Mouse (Mus musculus) forebrain, embryonic 11.5 days (tissue): ENCODE results near the gene Col24a1. TPM values are rescaled to one million over a fixed set of nuclear protein-coding genes. Genes with fewer than 3 reads are reported as not detected.
"Not testable (repeated sequence)": the region's sequence is repeated elsewhere in the genome, so short reads cannot be mapped to it uniquely, and the experiment has no call there.

Experiments used
- ATAC-seq: fragments of 200-750 bp; cut with Nextera tagmentation; replicated peaks from 2 replicates; pipeline ENCODE4 v1.8.0; 2017; ENCODE audit warnings: moderate TSS enrichment; ENCODE audit not compliant: low FRiP score
- DNase-seq: peaks from one replicate; pipeline ENCODE4 v3.0.0-alpha.2; 2017; ENCODE audit warnings: low spot score
- H3K27ac ChIP-seq: fragments of 300-500 bp; sonication (generic); 2 replicates; pipeline ENCODE4 v1.5.1; 2014; ENCODE audit warnings: low read depth, low read length
- H3K27me3 ChIP-seq: fragments of 300-500 bp; sonication (generic); 2 replicates; pipeline ENCODE4 v1.6.1; 2014; ENCODE audit warnings: mild to moderate bottlenecking, low read length, mixed read lengths; ENCODE audit not compliant: control insufficient read depth, insufficient read depth
- H3K36me3 ChIP-seq: fragments of 300-500 bp; sonication (generic); 2 replicates; pipeline ENCODE4 v1.6.1; 2014; ENCODE audit warnings: mild to moderate bottlenecking, low read length, moderate library complexity, mixed read lengths; ENCODE audit not compliant: control insufficient read depth, insufficient read depth
- H3K4me1 ChIP-seq: fragments of 300-500 bp; sonication (generic); replicated peaks from 2 replicates; pipeline ENCODE4 v1.6.1; 2014; ENCODE audit warnings: low read length, mixed read lengths; ENCODE audit not compliant: control insufficient read depth, insufficient read depth
- H3K4me2 ChIP-seq: fragments of 300-500 bp; sonication (generic); 2 replicates; pipeline ENCODE4 v1.6.1; 2014; ENCODE audit warnings: low read depth, mild to moderate bottlenecking, low read length, moderate library complexity, mixed read lengths; ENCODE audit not compliant: severe bottlenecking
- H3K4me3 ChIP-seq: fragments of 300-500 bp; sonication (generic); 2 replicates; pipeline ENCODE4 v1.5.1; 2014; ENCODE audit warnings: low read depth, low read length
- H3K9ac ChIP-seq: fragments of 300-500 bp; sonication (generic); 2 replicates; pipeline ENCODE4 v1.6.1; 2014; ENCODE audit warnings: low read length
- H3K9me3 ChIP-seq: fragments of 300-500 bp; sonication (generic); 2 replicates; pipeline ENCODE4 v1.6.1; 2016; ENCODE audit warnings: low read length, mixed read lengths; ENCODE audit not compliant: control insufficient read depth
- WGBS: fragments of 180-500 bp; shearing (Covaris S2); extraction: QIAGEN DNeasy Blood & Tissue Kit; methylation state at CpG from one replicate; pipeline ENCODE4 v1.1.7; 2014; 5-methylcytosine and 5-hydroxymethylcytosine counted together
- polyA plus RNA-seq: library from polyadenylated mRNA; unstranded; fragments of >200 nt; fragmentation: Nextera tagmentation; extraction: Ambion mirVana; gene quantifications from 2 replicates; pipeline ENCODE4 v1.2.1, GENCODE M21; 2014

Col24a1 gene
- polyA plus RNA-seq, 1 experiment from 2014 or later: 0.61 TPM

- no peaks in the 10 kb centered on the region for H3K4me1 ChIP-seq
- H3K9me3 ChIP-seq: no peaks in the 10 kb centered on the region
- no peaks in the 10 kb centered on the region for H3K27me3 ChIP-seq
- WGBS: 90% methylated on average over 1 of the region's 1 CpGs
- H3K4me2 ChIP-seq: no peak overlapping the region
- no peak overlapping the region for H3K27ac ChIP-seq
- no peak for ATAC-seq
- H3K36me3 ChIP-seq: no peaks in the 10 kb centered on the region
- H3K9ac ChIP-seq: no peak overlapping the region
- no peak overlapping the region for H3K4me3 ChIP-seq
- DNase-seq: peak; percentile 55
Measured at GRCm38 (mm10) chr3:145442268-145442667, 150.0 kb downstream of the Col24a1 start.

- H3K4me1 ChIP-seq, H3K4me3 ChIP-seq, H3K9me3 ChIP-seq, H3K36me3 ChIP-seq, H3K4me2 ChIP-seq, DNase-seq, H3K27me3 ChIP-seq, H3K27ac ChIP-seq, ATAC-seq, H3K9ac ChIP-seq: not testable (repeated sequence)
- WGBS: 32% methylated on average over 6 of the region's 6 CpGs
Measured at GRCm38 (mm10) chr3:145443167-145443566, 150.9 kb downstream of the Col24a1 start.

GRCm38 (mm10) chr3:145457039-145457438, 164.8 kb downstream of the Col24a1 start:
- Histone ChIP-seq H3K27me3 (no peaks in the 10 kb centered on the region), H3K36me3 (no peaks in the 10 kb centered on the region), H3K4me1 (no peaks in the 10 kb centered on the region), H3K9ac (no peak overlapping the region), H3K27ac (no peak overlapping the region), H3K9me3 (no peaks in the 10 kb centered on the region), H3K4me2 (no peak overlapping the region), H3K4me3 (no peak overlapping the region)
- no peak for DNase-seq
- 73% methylated on average over 5 of the region's 5 CpGs for WGBS
- ATAC-seq: no peak

- Histone ChIP-seq H3K36me3 (no peaks in the 10 kb centered on the region), H3K4me3 (no peak overlapping the region), H3K27me3 (no peaks in the 10 kb centered on the region), H3K4me1 (no peaks in the 10 kb centered on the region), H3K27ac (no peak overlapping the region), H3K9me3 (no peaks in the 10 kb centered on the region), H3K9ac (no peak overlapping the region), H3K4me2 (no peak overlapping the region)
- ATAC-seq: no peak
- DNase-seq: no peak
- 82% methylated on average over 7 of the region's 7 CpGs for WGBS
Measured at GRCm38 (mm10) chr3:145462351-145462750, 170.1 kb downstream of the Col24a1 start.

- Histone ChIP-seq H3K36me3 (no peaks in the 10 kb centered on the region), H3K4me3 (no peak overlapping the region), H3K27me3 (no peaks in the 10 kb centered on the region), H3K9me3 (no peaks in the 10 kb centered on the region), H3K27ac (no peak overlapping the region), H3K9ac (no peak overlapping the region), H3K4me2 (no peak overlapping the region), H3K4me1 (no peaks in the 10 kb centered on the region)
- ATAC-seq (no peak), DNase-seq (no peak)
- 89% methylated on average over 2 of the region's 2 CpGs for WGBS
Measured at GRCm38 (mm10) chr3:145463731-145464130, 171.5 kb downstream of the Col24a1 start.

GRCm38 (mm10) chr3:145471094-145471493, 178.8 kb downstream of the Col24a1 start:
- no peak overlapping the region for H3K4me3 ChIP-seq

GRCm38 (mm10) chr3:145474163-145474562, 181.9 kb downstream of the Col24a1 start:
- DNase-seq (no peak), ATAC-seq (no peak)
- WGBS: 59% methylated on average over 7 of the region's 7 CpGs
- H3K9ac ChIP-seq: no peak overlapping the region
- H3K27ac ChIP-seq: no peak overlapping the region
- no peak overlapping the region for H3K4me2 ChIP-seq
- no peaks in the 10 kb centered on the region for H3K36me3 ChIP-seq
- no peaks in the 10 kb centered on the region for H3K4me1 ChIP-seq
- no peak overlapping the region for H3K4me3 ChIP-seq
- no peaks in the 10 kb centered on the region for H3K9me3 ChIP-seq
- H3K27me3 ChIP-seq: no peaks in the 10 kb centered on the region

More at GRCm38 (mm10) chr3:145471094-145471493, 178.8 kb downstream of the Col24a1 start:
- no peak for DNase-seq
- no peaks in the 10 kb centered on the region for H3K36me3 ChIP-seq
- H3K27ac ChIP-seq: no peak overlapping the region
- no peak for ATAC-seq
- H3K9ac ChIP-seq: no peak overlapping the region
- no peak overlapping the region for H3K4me2 ChIP-seq
- H3K27me3 ChIP-seq: no peaks in the 10 kb centered on the region
- no peaks in the 10 kb centered on the region for H3K9me3 ChIP-seq
- H3K4me1 ChIP-seq: no peaks in the 10 kb centered on the region
- WGBS: 88% methylated on average over 4 of the region's 4 CpGs

GRCm38 (mm10) chr3:145476634-145477033, 184.4 kb downstream of the Col24a1 start:
- no peak overlapping the region for H3K4me2 ChIP-seq
- H3K27ac ChIP-seq: no peak overlapping the region
- H3K4me3 ChIP-seq: no peak overlapping the region
- H3K9me3 ChIP-seq: no peaks in the 10 kb centered on the region
- no peak overlapping the region for H3K9ac ChIP-seq
- ATAC-seq: no peak
- H3K36me3 ChIP-seq: no peaks in the 10 kb centered on the region
- H3K27me3 ChIP-seq: no peaks in the 10 kb centered on the region
- DNase-seq: no peak
- H3K4me1 ChIP-seq: no peaks in the 10 kb centered on the region
- WGBS: 87% methylated on average over 3 of the region's 3 CpGs

GRCm38 (mm10) chr3:145477074-145477473, 184.8 kb downstream of the Col24a1 start:
- DNase-seq (no peak), ATAC-seq (no peak)
- WGBS: 84% methylated on average over 11 of the region's 11 CpGs
- no peak overlapping the region for H3K4me3 ChIP-seq
- H3K9ac ChIP-seq: no peak overlapping the region
- H3K27me3 ChIP-seq: no peaks in the 10 kb centered on the region
- H3K9me3 ChIP-seq: no peaks in the 10 kb centered on the region
- H3K27ac ChIP-seq: no peak overlapping the region
- no peaks in the 10 kb centered on the region for H3K4me1 ChIP-seq
- H3K4me2 ChIP-seq: no peak overlapping the region
- H3K36me3 ChIP-seq: no peaks in the 10 kb centered on the region
